Mouse (Mus musculus) cerebellum, adult 11 months (tissue): ENCODE results near the gene Arl15.
"Not testable (repeated sequence)": the region's sequence is repeated elsewhere in the genome, so short reads cannot be mapped to it uniquely, and the experiment has no call there.

Source experiments
- DNase-seq: peaks from one replicate; pipeline ENCODE4 v3.0.0; 2022

The Arl15 gene

DNA sequence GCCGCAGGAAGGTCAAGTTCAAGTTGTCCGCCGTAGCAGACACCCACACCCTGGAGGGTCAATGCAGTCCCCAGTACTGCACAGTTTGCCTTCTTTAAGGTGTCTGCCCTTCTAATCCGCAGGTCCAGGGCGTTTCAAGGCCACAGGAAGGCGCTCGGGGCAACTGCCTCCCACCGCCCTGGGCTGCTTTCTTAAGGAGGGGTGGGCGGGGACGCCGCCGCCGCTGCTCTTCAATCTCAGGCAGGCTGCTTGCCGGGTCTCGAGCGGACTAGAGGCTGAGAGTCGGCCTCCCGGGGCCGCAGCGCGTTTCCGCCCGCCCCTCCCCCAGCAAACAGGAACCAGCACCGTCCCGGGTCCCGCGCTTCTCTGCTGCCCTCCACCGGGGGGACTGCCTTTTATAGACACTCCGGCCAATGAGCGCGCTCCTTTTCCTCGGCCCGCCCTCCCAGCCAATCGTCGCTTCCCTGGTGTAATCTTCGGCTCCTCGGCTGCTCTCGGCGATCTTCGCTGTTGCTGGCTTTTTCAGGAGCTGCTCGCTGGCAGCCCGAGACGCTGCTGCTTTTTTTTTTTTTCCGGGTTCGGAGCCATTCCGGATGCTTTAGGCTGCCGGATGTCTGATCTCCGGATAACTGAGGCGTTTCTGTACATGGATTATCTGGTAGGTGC, at the start of gene Arl15:
Arl15 (plus strand) TSS at position 467 of the 666 bp plus-strand sequence.
- peak; percentile 96 for DNase-seq

DNA sequence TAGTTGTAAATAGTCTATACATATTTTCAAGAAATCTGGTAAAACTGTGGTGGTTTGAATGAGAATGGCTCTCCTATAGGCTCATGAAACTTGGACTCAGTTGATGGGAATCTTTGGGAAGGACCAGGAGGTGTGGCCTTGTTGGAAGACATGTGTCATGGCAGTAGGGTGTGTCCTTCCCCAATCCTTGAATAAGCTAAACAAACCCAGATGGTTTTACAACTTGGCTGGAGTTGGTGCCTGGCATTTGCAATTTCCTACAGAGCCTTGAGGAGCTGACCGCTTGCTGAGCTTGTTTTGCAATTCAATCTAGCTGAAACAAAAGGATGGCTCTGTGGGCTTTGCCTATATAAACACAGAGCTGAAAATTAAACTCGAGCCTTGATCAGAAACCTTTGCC, 49.0 kb upstream of the Arl15 start:
- no peak for DNase-seq

DNA sequence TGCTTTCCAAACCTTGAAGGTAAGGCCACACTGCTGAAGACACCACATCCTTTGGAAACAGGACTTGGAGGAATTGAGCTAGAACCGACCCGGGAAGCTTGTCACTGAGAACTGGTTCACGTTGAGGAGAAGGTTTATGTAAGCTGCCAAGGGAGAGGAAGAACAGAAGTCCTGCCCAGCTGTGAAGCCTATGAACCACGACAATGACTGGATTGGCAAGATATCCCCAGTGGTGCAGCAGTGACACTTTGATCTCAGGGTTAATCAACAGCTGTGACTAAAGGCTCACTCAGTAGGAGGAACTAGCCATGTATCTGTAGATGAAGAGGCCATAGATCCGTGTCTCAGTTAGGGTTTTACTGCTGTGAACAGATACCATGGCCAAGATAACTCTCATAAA, 43.5 kb upstream of the Arl15 start:
- DNase-seq = no peak

DNA sequence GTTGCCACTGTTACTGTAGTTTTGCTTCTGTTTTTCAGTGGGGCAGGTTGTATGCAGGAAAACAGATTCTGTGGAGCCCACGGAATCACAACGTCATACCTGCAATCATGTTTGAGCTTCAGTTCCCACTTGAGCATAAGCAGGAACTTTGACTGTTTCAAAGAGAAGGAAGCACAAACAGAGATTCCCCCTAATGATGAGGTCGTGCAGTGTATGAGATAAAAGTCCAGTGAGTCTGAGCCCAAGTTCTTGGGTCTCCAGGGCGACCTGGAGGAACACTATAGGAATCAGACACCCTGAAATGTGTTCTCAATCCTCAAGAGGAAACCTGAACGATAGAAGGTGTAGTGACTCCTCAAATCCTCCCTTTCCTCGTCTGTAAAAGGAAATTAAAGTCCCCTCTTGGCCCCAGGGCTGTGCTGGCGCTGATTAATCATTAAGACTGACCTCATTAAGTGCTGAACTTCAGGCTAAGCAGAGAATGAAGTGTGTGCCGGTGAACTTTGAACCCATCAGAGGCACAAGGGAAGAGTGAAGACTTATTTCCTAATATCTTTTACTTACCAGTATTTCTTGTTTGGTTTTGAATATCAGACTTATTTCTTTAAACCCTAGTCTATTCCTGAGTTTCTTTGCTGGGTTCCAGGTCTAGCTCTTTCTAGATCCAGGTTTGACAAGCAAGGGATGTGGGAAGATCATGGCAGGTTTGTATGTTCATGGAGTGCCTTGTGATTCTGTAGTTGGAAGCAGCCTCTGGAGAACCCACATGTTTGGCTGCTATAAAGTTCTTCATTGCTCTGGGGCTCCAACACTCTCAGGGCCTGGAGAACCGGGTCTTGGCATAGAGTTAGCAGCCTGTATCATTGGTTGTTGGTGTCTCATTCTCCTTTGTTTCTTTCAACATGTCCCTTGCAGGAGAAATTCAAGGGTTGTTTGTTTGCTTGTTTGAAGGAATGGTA, 39.3 kb upstream of the Arl15 start:
- DNase-seq = no peak

DNA sequence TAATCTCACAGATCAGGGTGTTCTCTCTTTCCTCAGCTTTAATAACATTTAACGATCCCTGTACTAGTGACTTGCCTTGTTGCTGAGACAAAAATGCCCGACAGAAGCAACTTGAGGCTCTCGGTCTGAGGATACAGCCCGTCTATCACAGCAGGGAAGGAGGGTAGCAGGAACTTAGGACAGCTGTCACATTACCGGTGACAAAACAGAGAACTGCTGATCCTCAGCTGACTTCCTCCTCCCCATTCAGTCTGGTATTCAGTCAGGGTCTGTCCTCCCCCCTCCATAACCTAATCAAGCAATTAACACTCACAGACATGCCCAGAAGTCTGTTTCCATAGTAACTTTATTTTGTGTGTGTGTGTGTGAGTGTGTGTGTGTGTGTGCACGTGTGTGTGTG, 38.5 kb upstream of the Arl15 start:
- DNase-seq = no peak

DNA sequence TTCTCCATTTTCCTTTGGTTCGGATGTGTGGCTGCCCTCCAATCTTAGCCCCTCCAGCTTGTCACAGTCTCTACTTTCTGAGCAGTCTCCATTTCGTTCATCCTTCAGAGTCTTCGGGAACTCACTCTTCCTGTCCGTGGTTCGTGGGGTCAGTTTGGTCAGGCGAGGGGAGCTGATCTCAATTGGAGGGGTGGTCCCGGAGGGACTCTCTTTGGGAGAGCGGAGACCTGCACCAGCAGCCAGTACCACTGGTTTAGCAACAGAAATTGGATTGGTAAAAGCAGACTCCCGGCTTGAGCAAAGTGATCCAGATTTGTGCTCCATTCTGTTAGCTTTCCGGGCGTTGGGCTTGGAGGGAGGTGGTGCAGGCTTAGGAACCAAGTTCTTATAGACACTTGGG, 32.6 kb upstream of the Arl15 start:
- no peak for DNase-seq

DNA sequence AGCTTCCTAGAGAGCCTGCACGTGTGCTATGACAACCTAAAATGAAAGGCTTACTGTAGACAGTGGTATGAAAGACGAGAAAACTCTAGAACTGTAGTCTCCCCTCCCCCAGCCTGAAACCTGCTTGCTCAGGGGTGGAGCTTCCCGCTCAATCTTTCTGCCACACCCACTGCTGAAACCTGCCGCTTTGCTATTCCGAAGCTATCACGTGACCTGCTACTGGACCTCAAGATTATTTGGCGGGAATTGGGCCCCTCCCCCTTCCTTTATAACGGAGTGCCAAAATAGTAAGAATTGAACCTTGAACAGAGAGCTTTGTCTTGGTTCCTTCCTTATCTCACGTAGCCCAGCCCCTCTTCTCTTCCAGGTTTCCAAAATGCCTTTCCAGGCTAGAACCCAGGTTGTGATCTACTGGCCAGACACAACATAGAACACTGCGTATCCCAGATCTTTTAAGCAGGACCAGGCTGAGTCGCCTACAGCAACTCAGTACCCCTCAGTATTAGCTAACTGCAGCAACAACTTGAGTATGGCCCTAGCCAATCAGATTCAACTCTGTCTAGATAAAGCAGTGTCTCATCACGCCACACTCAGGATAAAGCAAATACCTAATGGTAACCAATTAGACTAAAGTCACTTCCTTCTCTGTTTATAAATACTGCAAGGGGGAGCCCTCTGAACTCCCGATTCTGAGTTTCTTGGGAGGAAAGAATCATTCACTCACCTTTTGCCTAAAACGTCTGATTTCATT, 31.4 kb upstream of the Arl15 start:
- DNase-seq = no peak

DNA sequence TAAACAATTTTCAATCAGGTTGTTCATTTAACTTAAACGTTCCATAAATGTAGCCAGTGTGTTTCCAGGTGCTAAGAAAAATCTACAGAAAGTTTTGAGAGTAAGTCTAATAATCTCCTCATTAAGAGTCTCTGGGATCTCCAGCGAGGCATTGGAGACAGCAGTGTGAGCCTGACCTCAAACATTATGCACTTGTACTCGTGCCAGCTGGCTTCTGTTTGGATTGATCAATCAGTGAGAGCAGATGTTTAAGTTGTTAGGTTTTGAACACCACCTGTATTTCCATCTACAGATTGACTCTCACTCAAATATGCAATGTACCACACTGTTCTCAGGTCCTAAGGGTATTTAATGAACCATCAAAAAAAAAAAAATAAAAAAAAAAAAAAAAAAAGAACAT, 28.9 kb upstream of the Arl15 start:
- no peak for DNase-seq

DNA sequence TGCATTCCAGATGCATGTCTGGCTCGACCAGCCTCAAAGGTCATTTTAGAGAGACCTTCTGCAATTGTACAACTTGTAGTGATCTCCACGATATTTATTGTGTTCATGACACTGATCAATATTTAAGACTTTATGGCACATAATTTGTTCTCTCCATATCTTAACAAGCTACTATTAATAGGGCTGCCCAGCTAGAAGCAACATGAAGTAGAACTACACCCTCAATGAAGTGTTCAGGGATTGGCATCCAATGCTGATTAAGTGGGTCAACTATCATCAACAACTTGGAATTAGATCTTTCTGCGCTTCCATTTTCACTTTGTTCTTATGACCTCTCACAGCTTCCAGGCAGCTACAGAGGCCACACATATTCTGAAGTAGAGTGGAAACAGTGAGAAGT, 24.5 kb upstream of the Arl15 start:
- no peak for DNase-seq

DNA sequence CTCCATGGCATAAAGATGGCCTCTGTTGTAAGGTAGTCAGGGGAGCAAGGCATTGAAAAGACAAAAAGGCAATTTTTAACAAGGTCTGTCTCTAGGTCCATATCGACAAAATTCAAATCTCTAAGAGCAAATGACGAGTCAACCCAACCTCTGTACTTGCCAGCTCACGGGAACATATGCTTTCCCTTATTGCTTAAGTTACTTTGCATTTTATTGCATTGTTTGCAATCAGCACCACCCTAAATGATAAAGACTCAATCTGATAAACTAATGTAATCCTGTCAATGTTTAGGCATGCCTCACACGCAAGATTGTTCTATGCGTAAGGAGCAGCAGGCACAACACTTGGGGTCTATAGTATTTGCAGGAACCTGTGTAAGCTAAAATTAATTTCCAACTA, 24.0 kb upstream of the Arl15 start:
- no peak for DNase-seq

DNA sequence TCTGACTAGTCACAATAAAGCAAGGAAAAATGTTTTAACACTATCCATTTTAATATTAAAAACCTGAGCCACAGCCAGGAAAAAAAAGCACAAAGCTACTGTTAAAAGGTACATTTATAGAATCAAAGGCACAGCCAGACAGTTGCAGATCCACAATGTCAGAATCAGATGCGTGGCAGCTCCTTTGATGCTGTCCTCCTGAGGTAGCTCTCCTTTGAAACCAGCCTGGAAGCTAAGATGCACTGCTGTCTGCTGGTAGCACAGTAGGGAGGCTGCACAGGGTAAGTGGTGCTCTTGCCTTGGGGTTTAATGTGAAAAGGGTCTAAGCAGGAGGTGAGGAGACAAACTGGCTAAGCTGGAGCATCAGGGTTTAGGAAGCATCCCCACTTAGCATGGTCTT, 23.0 kb upstream of the Arl15 start:
- no peak for DNase-seq

DNA sequence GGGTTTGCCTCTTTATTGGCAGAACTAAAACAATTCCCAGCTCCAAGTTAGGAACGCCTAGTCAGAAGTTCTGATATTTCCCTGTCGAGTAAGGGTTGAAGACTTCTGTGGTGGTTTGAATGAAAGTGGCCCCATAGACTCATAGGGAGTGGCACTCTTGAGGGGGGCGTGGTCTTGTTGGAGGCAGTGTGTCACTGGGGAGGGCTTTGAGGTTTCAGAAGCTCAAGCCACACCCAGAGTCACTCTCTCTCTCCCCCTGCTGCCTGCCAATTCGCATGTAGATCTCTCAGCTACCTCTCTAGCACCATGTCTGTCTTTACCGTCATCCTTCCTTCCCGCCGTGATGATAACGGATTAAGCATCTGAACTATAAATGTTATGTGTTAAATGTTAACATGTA, 19.5 kb upstream of the Arl15 start:
- no peak for DNase-seq

DNA sequence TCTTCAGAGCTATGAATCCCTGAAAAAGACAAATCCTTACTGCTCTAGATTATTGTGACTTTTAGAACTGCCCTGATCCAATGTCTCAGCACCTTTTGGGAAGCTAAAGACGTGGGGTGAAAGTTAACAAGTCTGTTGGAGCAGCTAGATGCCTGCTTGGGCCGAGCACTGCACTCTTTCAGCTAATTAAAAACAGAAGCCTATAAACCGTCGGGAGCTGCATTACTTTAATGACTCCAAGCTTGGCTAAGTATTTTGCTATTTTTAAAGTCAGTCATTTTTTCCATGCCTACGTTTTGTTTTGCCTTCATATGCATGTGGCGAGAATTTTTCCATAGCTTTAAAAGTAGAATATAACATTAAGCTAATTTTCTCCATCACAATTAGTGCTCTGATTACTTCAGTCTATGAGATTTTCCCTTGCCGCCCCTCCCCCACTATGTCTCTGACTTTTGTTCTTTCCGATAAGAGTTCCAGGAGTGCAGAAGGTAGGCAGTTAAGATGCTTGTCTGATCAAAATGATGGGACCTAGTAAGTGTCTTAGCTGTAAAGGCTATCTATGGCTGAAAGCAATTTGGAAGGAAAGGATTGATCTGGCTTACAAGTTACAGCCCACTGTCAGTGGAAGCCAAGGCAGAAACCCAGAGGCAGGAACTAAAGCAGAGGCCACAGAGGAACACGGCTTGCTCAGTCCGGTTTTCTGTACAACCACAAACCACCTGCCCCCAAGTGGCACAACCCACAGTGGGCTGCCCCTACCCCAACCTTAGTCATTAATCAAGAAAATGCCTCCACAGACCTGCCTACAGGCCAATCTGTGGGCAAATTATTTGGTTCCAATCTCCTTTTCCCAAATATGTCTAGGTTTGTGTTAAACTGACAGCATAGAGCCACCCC, 18.8 kb upstream of the Arl15 start:
- no peak for DNase-seq

DNA sequence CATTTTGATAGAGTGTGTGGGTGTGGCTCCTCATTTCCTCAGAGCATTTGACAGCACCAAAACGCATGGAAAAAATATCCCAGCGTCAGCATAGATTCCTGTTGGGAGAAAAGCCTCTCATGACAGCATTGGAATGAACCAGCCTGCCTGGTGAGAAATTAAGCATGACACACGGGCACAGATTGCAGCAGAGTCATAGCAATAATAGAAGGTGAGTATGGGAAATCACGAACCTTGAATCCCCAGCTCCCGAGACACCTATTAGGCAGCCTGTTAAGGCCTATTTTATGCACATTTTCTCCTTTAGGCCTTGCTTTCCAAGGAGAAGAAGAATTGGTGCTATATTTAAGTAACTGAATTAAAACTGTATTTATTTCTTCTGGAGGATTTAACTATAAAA, 8.5 kb upstream of the Arl15 start:
- no peak for DNase-seq

DNA sequence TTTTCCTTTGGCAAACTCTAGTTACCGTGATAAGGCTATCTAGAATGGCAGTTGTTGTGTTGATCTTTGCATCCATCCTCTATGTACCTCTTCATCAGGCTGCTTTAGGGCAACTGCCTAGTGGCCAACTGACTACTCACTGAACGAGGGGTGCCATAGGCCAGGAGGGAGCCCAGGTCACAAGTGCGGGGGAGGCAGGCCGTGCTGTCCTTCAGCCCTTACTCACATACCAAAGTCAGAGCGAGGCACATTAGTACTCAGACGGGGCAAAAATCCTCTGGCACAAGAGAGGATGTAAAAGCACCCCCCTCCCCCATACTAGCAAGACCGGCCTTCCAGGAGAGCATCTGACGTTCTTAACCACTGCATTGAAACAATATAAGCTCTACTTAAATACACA, 7.2 kb upstream of the Arl15 start:
- DNase-seq = no peak

DNA sequence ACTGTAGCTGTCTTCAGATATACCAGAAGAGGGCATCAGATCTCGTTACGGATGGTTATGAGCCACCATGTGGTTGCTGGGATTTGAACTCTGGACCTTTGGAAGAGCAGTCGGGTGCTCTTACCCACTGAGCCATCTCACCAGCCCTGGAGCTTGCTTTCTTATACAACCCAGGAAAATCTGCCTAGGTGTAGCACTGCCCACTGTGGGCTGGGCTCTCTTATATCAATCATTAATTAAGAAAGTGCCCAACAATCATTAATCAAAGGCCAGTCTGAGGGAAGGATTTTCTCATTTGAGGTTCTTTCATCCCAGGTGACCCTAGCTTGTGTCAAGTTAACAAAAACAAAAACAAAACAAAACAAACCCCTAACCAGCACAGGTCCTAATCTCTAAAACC, 4.3 kb upstream of the Arl15 start:
- DNase-seq = not testable (repeated sequence)

DNA sequence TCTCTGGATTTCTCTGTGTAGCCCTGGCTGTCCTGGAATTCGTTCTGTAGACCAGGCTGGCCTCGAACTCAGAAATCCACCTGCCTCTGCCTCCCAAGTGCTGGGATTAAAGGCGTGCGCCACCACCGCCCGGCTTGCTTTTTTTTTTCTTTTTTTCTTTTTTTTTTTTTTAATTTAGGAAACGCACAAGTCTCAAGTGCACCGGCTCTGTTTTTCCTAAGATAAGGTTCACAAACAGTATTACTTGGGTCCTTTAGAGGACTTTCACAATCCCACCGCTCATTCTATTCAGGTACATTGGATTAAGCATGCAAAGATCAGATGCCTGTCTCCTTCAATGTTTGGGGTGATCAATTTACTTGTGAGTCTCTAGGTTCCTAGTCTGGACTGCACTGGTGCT, 668 bp upstream of the Arl15 start:
- no peak for DNase-seq

DNA sequence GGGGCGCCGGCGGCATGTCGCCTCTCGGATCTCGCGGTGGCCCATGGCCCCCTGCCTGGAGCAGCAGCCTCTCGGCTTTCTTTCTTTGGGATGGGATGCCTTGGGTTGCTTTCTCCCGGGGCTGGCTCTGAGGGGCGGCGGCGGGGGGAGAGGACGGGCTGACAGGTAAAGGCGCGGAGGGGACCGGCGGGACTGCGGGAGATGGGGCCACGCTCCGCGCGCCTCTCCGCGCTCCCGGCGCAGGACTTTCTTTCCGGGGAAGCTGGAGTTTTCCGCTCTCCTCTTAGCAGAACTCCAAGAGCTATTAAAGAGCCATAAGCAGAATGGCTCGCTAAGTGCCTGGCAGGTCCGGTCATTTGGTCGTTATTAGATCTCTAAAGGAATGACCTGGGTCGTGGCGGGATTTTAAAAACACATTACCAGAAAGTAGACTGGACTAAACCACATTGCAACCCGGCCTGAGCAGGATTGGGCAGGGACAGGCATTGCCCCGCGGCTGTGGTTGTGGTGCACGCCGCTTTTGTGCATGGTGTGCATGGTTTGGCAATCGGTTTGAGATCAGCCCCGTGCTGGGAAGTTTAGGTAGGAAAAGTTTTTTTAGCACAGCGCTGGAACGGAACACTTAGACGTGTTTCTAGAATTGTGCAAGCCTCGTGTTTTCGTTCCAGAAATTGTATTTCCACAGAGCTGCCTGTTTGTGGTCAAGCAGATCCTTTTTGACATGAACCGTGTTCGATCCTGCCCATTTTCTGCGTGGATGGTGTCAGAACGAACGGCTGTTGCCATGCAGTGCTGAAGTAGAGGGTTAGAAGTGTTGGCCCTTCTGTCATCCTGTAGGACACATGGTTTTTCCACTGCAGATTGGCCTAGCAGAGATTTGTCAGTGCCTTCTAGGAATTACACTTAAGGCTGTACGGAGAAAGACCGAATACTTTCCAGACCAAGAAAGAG, 675 bp downstream of the Arl15 start:
- no peak for DNase-seq

DNA sequence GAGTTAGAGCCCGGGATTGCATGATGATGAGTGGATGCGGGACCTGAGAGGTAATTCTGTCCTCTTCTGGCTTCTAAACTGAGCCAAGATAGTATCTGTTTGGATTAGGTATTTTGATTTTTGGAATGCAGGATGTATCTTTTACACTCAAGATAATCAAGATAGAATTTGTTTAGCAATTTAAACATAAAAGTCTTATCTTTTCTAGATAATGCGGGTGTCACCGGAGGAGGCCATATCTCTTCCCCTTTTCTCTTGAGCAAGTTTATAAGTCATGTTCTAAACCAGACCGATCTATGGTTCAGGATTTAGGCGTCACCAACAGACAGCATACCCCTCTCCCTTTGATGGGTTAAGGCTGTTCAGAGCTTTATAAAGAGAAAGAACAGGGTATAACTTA, 3.1 kb downstream of the Arl15 start:
- no peak for DNase-seq

DNA sequence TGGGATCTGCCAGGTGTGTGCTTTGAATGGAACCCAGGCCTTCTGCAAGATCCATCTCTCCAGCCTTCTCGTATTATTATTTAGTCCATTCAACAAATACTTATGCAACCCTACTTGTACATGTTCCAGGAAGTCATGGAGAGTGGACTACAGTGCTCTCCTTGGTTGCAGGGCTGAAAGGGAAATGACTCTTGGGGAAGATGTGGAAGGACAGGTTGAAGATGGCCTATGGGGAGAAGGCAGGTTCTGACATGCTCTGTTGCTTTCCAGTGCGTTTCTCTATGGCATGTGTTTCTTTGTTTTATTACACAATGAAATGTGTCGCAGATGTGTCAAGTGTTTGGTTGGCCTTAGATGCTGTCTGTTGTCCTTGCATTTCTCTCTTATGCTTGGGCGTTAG, 5.1 kb downstream of the Arl15 start:
- no peak for DNase-seq

DNA sequence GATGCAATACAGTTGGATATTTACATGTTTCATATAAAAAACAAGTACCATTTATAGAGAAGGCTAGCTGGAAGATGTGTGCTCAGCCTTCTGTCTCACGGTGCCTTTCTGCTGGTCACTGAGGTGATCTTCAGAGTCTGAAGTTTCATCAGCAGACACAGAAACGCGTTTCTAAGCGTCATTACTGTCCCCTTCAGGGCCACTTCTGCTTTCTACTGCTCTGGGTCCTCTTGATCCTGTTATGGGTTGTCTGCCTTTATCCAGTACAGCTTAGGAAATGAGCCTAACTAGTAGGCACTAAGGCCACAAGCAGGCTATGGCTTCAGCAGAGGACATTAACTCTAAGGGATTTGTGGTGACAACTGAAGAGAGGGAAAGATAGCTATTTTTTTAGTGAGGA, 5.9 kb downstream of the Arl15 start:
- no peak for DNase-seq
